Mouse (Mus musculus) right cerebral cortex, postnatal 10 days (tissue): ENCODE measurements at regions not wholly inside any gene's neighbourhood (a gene's known extent, or its start where the extent isn't known, plus 50 kb on each side); places are given as distances from the start of the nearest gene placed in this dataset.
A peak's percentile ranks its signal among the peaks of the same experiment; 100 is the strongest.
"Not testable (repeated sequence)": the region's sequence is repeated elsewhere in the genome, so short reads cannot be mapped to it uniquely, and the experiment has no call there.

Source experiments
- DNase-seq, 2 experiments: peaks; one replicate each; pipeline ENCODE4 v3.0.0; 2021; ENCODE audit warnings: low spot score in 2 of 2

- no peak for DNase-seq
These were observed 454.0 kb upstream of the Jmjd1c start for GRCm38 (mm10) chr10:66641966-66642365.

- no peak for DNase-seq
These were observed 452.8 kb upstream of the Jmjd1c start for GRCm38 (mm10) chr10:66643160-66643559.

GRCm38 (mm10) chr10:66657520-66657919, 438.4 kb upstream of the Jmjd1c start:
- peak; percentile 33 to 42 for DNase-seq

GRCm38 (mm10) chr10:66683160-66683559, 412.8 kb upstream of the Jmjd1c start:
- no peak for DNase-seq

GRCm38 (mm10) chr10:66689196-66689595, 406.7 kb upstream of the Jmjd1c start:
- not testable (repeated sequence) for DNase-seq

GRCm38 (mm10) chr10:66694549-66695285, 401.2 kb upstream of the Jmjd1c start:
- no peak for DNase-seq

GRCm38 (mm10) chr10:66714926-66715325, 381.0 kb upstream of the Jmjd1c start:
- DNase-seq = not testable (repeated sequence)

GRCm38 (mm10) chr10:66717909-66718308, 378.0 kb upstream of the Jmjd1c start:
- DNase-seq = no peak

- no peak for DNase-seq
These were observed 376.1 kb upstream of the Jmjd1c start for GRCm38 (mm10) chr10:66719796-66720195.

- DNase-seq = no peak
These were observed 362.3 kb upstream of the Jmjd1c start for GRCm38 (mm10) chr10:66733631-66734030.

GRCm38 (mm10) chr10:66734853-66735252, 361.1 kb upstream of the Jmjd1c start:
- DNase-seq = no peak

- no peak for DNase-seq
These were observed 356.9 kb upstream of the Jmjd1c start for GRCm38 (mm10) chr10:66739017-66739416.

- no peak for DNase-seq
These were observed 354.1 kb upstream of the Jmjd1c start for GRCm38 (mm10) chr10:66741819-66742218.

GRCm38 (mm10) chr10:66743254-66743653, 352.7 kb upstream of the Jmjd1c start:
- no peak for DNase-seq

GRCm38 (mm10) chr10:66745871-66746270, 350.1 kb upstream of the Jmjd1c start:
- no peak for DNase-seq

GRCm38 (mm10) chr10:66752237-66752810, 343.6 kb upstream of the Jmjd1c start:
- DNase-seq = no peak

- no peak for DNase-seq
These were observed 339.1 kb upstream of the Jmjd1c start for GRCm38 (mm10) chr10:66756866-66757265.

GRCm38 (mm10) chr10:66770161-66771030, 325.5 kb upstream of the Jmjd1c start:
- DNase-seq = peak; percentile 62 to 71

GRCm38 (mm10) chr10:66780335-66781170, 315.4 kb upstream of the Jmjd1c start:
- no peak for DNase-seq

GRCm38 (mm10) chr10:66781171-66781510, 314.8 kb upstream of the Jmjd1c start:
- no peak for DNase-seq

GRCm38 (mm10) chr10:66782025-66782424, 313.9 kb upstream of the Jmjd1c start:
- DNase-seq = no peak

GRCm38 (mm10) chr10:66787812-66788211, 308.1 kb upstream of the Jmjd1c start:
- no peak for DNase-seq
